Mouse (Mus musculus) hindbrain, embryonic 10.5 days (tissue): ENCODE data around the gene Lims1. TPM values are rescaled to one million over a fixed set of nuclear protein-coding genes. Genes with fewer than 3 reads are reported as not detected.
A peak's percentile ranks its signal among the peaks of the same experiment; 100 is the strongest.

Experiments used
- DNase-seq: peaks from one replicate; pipeline ENCODE4 v3.0.0-alpha.2; 2017; ENCODE audit warnings: low spot score
- H3K27ac ChIP-seq: fragments of 300-500 bp; sonication (generic); 2 replicates; pipeline ENCODE4 v1.5.1; 2016; ENCODE audit warnings: mild to moderate bottlenecking, moderate library complexity
- H3K27me3 ChIP-seq: fragments of 300-500 bp; sonication (generic); 2 replicates; pipeline ENCODE4 v1.6.1; 2016; ENCODE audit warnings: mild to moderate bottlenecking; ENCODE audit not compliant: poor library complexity, insufficient read depth, severe bottlenecking
- H3K36me3 ChIP-seq: fragments of 300-500 bp; sonication (generic); 2 replicates; pipeline ENCODE4 v1.6.1; 2016; ENCODE audit warnings: mild to moderate bottlenecking, moderate library complexity
- H3K4me1 ChIP-seq: fragments of 300-500 bp; sonication (generic); replicated peaks from 2 replicates; pipeline ENCODE4 v1.6.1; 2016; ENCODE audit warnings: mild to moderate bottlenecking
- H3K4me3 ChIP-seq: fragments of 300-500 bp; sonication (generic); 2 replicates; pipeline ENCODE4 v1.5.1; 2016; ENCODE audit warnings: mild to moderate bottlenecking, moderate library complexity
- H3K9me3 ChIP-seq: fragments of 300-500 bp; sonication (generic); 2 replicates; pipeline ENCODE4 v1.6.1; 2016; ENCODE audit warnings: mild to moderate bottlenecking, moderate library complexity
- WGBS: fragments of 180-500 bp; shearing (Covaris S2); methylation state at CpG from one replicate; pipeline ENCODE4 v1.1.7; 2016; 5-methylcytosine and 5-hydroxymethylcytosine counted together
- polyA plus RNA-seq: library from polyadenylated mRNA; unstranded; fragments of >200 nt; fragmentation: Nextera tagmentation; extraction: Ambion mirVana; gene quantifications from 2 replicates; pipeline ENCODE4 v1.2.1, GENCODE M21; 2016

Gene Lims1
- polyA plus RNA-seq, 1 experiment from 2014 or later: 89.4 TPM

GRCm38 (mm10) chr10:58356460-58356859 is 33.2 kb downstream of the Lims1 start:
- H3K9me3 ChIP-seq: no peaks in the 10 kb centered on the region
- no peaks in the 10 kb centered on the region for H3K27me3 ChIP-seq
- DNase-seq: no peak
- H3K27ac ChIP-seq: no peak overlapping the region
- H3K4me1 ChIP-seq: no peaks in the 10 kb centered on the region
- WGBS: 89% methylated on average over 3 of the region's 3 CpGs
- H3K36me3 ChIP-seq: peaks cover 8% of the 10 kb centered on the region
- H3K4me3 ChIP-seq: no peak overlapping the region

- Histone ChIP-seq H3K9me3 (no peaks in the 10 kb centered on the region), H3K27ac (no peak overlapping the region), H3K4me3 (no peak overlapping the region), H3K27me3 (no peaks in the 10 kb centered on the region), H3K36me3 (peaks cover 8% of the 10 kb centered on the region), H3K4me1 (no peaks in the 10 kb centered on the region)
- 78% methylated on average over 2 of the region's 2 CpGs for whole genome bisulfite sequencing
- DNase-seq: no peak
Measured at GRCm38 (mm10) chr10:58359123-58359522, 35.9 kb downstream of the Lims1 start.

DNA sequence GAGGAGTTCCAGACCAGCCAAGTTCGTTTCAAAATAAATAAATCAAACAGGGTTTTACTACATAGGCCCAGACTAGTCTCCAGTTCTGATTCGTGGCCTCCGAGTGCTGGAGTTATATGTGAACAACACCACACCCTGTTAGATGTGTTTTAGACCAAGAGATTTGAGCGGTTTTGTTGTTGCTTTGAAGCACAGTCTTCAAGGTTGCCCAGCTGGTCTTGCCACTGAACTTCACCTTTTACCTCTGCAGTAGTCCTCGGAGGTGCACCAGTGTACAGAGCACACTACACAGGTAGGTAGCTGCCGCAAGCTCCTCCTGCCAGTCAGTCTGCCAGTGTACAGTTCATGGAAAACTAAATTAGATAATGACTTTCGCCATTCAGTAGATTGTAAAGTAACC is 36.7 kb downstream of the Lims1 start:
- DNase-seq: no peak
- Histone ChIP-seq H3K36me3 (peaks cover 8% of the 10 kb centered on the region), H3K9me3 (no peaks in the 10 kb centered on the region), H3K27me3 (no peaks in the 10 kb centered on the region), H3K4me1 (no peaks in the 10 kb centered on the region), H3K27ac (no peak overlapping the region), H3K4me3 (no peak overlapping the region)
- 89% methylated on average over 7 of the region's 7 CpGs for WGBS

GRCm38 (mm10) chr10:58362745-58363144 is 39.5 kb downstream of the Lims1 start:
- H3K4me3 ChIP-seq: no peak overlapping the region
- H3K4me1 ChIP-seq: no peaks in the 10 kb centered on the region
- H3K9me3 ChIP-seq: no peaks in the 10 kb centered on the region
- H3K27me3 ChIP-seq: no peaks in the 10 kb centered on the region
- 81% methylated on average over 1 of the region's 1 CpGs for WGBS
- H3K27ac ChIP-seq: no peak overlapping the region
- no peak for DNase-seq
- no peaks in the 10 kb centered on the region for H3K36me3 ChIP-seq

- Histone ChIP-seq H3K36me3 (no peaks in the 10 kb centered on the region), H3K9me3 (no peaks in the 10 kb centered on the region), H3K4me1 (peaks cover 20% of the 10 kb centered on the region), H3K27me3 (no peaks in the 10 kb centered on the region), H3K4me3 (no peak overlapping the region), H3K27ac (no peak overlapping the region)
- WGBS: 89% methylated on average over 5 of the region's 5 CpGs
- DNase-seq: no peak
Measured at GRCm38 (mm10) chr10:58364770-58365515, 41.7 kb downstream of the Lims1 start.

- Histone ChIP-seq H3K4me3 (no peak overlapping the region), H3K27me3 (no peaks in the 10 kb centered on the region), H3K4me1 (peaks cover 39% of the 10 kb centered on the region), H3K9me3 (no peaks in the 10 kb centered on the region), H3K36me3 (no peaks in the 10 kb centered on the region), H3K27ac (peak overlapping the region; percentile 30; the same call in 1 of the 2 replicates)
- 88% methylated on average over 7 of the region's 7 CpGs for WGBS
- no peak for DNase-seq
Measured at GRCm38 (mm10) chr10:58368791-58369706, 45.8 kb downstream of the Lims1 start.

DNA sequence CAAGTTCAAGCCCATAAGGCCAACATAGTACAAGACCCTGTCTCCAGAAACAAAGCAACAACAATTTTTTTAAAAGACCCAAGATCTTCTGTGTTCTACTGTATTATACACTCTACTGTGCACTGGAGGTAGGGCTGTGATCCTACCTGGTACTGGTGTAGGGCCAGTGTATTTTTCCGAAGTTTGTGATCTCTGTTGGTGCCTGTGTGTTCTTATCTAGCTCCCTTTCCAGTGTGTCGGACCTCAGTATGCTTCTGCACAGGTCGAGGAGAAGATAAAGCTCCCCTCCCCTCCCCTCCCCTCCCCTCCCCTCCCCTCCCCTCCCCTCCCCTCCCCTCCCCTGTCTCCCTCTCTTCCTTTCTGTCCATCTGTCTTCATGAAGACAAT is 46.4 kb downstream of the Lims1 start:
- H3K27me3 ChIP-seq: no peaks in the 10 kb centered on the region
- no peak for DNase-seq
- 38% methylated on average over 3 of the region's 3 CpGs for WGBS
- no peak overlapping the region for H3K4me3 ChIP-seq
- H3K4me1 ChIP-seq: peaks cover 39% of the 10 kb centered on the region
- H3K27ac ChIP-seq: no peak overlapping the region
- no peaks in the 10 kb centered on the region for H3K36me3 ChIP-seq
- H3K9me3 ChIP-seq: no peaks in the 10 kb centered on the region

GRCm38 (mm10) chr10:58370143-58370542 is 46.9 kb downstream of the Lims1 start:
- no peak for DNase-seq
- H3K4me1 ChIP-seq: peaks cover 39% of the 10 kb centered on the region
- no peaks in the 10 kb centered on the region for H3K9me3 ChIP-seq
- no peaks in the 10 kb centered on the region for H3K36me3 ChIP-seq
- H3K4me3 ChIP-seq: no peak overlapping the region
- H3K27me3 ChIP-seq: no peaks in the 10 kb centered on the region
- H3K27ac ChIP-seq: peak overlapping the region; percentile 73

DNA sequence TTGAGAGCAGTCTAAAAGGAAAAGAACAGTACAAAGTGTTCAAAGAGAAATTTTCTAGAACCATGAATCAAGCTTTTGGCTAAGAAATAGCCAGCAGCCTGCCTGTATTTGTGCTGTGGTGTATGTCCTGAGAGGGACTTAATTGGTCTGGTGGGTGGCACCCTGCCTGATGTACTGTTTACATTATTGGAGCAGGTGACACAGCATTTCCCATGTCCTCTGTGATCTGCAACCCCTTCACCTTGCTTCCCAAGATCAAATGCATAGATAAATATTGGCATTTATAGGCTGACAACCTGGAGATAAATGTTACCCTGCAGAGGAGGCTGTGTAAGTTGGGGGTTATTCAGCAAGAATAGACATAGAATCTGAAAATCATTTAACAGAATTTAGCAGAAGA is 47.3 kb downstream of the Lims1 start:
- H3K4me1 ChIP-seq: peaks cover 39% of the 10 kb centered on the region
- H3K4me3 ChIP-seq: no peak overlapping the region
- no peaks in the 10 kb centered on the region for H3K36me3 ChIP-seq
- H3K27ac ChIP-seq: peak overlapping the region; percentile 73
- H3K27me3 ChIP-seq: no peaks in the 10 kb centered on the region
- DNase-seq: no peak
- H3K9me3 ChIP-seq: no peaks in the 10 kb centered on the region

- 48% methylated on average over 14 of the region's 14 CpGs for WGBS
- peak overlapping the region; percentile 29; the same call in 1 of the 2 replicates for H3K4me3 ChIP-seq
- H3K36me3 ChIP-seq: no peaks in the 10 kb centered on the region
- H3K27ac ChIP-seq: peak overlapping the region; percentile 73
- H3K9me3 ChIP-seq: no peaks in the 10 kb centered on the region
- peak; percentile 8 for DNase-seq
- no peaks in the 10 kb centered on the region for H3K27me3 ChIP-seq
- H3K4me1 ChIP-seq: peaks cover 39% of the 10 kb centered on the region
Measured at GRCm38 (mm10) chr10:58371279-58371842, 48.1 kb downstream of the Lims1 start.

DNA sequence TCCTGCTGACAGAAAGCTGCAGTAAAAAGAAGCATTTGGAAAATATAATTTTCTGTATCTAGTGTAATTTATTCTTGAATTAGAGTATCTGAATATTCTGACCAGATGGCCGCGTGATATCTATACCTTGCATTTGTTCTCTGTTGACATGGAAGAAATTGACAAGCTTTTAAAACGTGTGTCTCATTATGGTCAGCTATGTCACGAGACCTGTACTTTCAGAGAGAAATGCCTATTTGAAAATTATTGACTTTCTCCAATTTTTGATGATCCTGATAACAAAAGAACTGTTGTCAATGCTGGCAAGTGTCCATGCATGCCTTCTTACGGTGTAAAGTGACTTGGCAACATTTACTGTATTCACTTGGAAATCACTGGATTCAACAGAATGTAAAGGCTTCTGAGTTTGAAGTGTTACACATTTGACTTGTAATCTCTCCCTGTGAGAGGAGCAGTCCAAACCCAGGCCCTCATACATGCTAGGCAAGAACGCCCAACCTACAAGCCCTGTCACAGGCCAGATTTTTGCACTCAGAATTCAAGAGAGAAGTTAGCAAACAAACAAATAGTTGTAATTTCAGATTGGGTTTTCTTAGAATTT is 49.3 kb downstream of the Lims1 start:
- no peaks in the 10 kb centered on the region for H3K36me3 ChIP-seq
- no peak overlapping the region for H3K4me3 ChIP-seq
- WGBS: 85% methylated on average over 6 of the region's 6 CpGs
- no peaks in the 10 kb centered on the region for H3K27me3 ChIP-seq
- no peak for DNase-seq
- H3K4me1 ChIP-seq: peaks cover 39% of the 10 kb centered on the region
- no peaks in the 10 kb centered on the region for H3K9me3 ChIP-seq
- no peak overlapping the region for H3K27ac ChIP-seq

- DNase-seq: no peak
- no peak overlapping the region for H3K27ac ChIP-seq
- H3K36me3 ChIP-seq: no peaks in the 10 kb centered on the region
- peaks cover 30% of the 10 kb centered on the region for H3K4me1 ChIP-seq
- H3K9me3 ChIP-seq: no peaks in the 10 kb centered on the region
- no peak overlapping the region for H3K4me3 ChIP-seq
- H3K27me3 ChIP-seq: no peaks in the 10 kb centered on the region
Measured at GRCm38 (mm10) chr10:58373829-58374228, 50.6 kb downstream of the Lims1 start.
